Mouse (Mus musculus): Measurements from ENCODE around the gene Unc119b.
A peak's percentile ranks its signal among the peaks of the same experiment; 100 is the strongest.
"Not testable (repeated sequence)": the region's sequence is repeated elsewhere in the genome, so short reads cannot be mapped to it uniquely, and the experiment has no call there.

The Unc119b gene

DNA sequence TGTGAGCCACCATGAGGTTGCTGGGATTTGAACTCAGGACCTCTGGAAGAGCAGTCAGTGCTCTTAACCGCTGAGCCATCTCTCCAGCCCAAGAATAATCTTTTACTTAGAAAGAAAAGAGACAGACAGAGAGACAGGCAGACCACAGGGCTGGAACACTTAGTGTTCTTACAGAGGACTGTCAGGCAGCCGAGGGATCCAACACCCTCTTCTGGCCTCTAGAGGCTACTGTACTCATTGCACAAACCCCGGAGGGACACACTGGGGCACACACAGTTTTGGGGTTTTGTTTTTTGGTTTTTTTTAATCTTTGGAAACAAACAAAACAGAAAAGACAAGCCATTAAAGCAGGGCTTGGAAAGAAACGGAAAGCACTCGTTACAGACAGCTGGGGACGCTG lies 5.4 kb downstream of the Unc119b start:
- no peak for DNase-seq

DNA sequence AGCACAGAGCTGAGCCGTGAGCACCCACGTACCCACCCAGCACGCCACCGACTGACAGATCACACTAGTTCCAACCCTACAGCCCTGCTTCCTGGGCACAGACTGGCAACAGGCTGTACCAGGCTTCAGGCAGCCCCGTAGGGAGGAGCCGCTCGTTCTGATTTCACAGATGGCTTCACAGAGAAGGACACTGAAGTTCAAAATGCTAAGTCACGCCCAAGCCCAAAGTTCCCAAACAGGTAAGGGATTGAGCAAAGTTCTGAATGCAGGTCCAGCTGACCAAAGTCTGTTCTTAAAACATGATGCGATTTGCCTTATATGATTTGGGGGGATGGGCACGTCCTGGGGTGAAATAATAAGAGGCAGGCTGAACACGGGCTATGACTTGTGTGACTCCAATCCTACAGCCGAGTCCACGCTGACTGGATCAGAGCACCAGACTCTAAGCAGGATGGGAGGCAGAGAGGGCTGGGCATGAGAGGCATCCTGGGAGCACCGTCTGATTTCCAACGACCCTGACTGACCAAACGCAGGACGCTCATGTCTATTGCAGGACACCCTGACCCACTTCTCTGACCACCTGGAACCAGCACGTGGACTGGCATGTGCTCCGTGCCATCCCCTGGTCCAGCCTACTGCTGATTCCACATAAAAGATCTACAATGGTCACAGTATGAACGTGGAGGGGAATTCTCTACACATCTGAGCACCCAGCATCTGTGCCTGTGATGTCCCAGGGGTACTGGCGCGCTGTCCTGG lies 7.2 kb downstream of the Unc119b start:
- DNase-seq, result peak; percentile 80 to 86

DNA sequence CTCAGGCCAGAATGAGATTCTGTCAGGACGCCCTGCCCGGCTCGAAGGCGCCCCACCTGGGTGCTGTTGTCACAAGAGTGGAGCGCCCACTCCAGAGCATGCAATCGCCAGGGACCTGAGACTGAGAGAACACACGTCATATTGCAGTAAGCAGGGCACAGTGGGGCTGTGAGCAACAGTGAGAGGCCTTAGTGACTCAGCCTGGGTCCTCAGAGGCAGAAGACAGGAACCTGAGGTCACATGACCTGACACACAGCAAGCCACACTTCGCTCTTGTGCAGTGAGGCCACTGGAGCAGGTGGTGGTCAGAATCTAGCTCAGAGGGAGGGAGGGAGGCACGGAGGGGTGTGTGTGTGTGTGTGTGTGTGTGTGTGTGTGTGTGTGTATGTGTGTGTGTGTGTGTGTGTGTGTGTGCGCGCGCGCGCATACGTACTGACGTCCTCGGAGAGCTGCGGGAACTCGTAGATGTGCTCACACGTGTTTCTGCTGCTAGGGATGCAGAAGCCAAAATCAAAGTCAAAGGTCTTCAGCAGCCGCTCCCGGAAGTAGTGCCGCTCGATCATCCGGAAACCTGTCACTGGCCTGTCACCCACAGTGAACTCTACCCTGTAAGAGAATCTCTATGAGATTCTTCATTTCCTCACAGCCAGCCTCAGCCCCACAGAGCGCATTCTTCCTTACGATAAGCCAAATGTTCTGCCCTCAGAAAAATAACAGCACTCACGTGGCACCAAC lies 8.0 kb downstream of the Unc119b start:
- DNase-seq, result peak in 1 of 2 experiments; percentile 53

DNA sequence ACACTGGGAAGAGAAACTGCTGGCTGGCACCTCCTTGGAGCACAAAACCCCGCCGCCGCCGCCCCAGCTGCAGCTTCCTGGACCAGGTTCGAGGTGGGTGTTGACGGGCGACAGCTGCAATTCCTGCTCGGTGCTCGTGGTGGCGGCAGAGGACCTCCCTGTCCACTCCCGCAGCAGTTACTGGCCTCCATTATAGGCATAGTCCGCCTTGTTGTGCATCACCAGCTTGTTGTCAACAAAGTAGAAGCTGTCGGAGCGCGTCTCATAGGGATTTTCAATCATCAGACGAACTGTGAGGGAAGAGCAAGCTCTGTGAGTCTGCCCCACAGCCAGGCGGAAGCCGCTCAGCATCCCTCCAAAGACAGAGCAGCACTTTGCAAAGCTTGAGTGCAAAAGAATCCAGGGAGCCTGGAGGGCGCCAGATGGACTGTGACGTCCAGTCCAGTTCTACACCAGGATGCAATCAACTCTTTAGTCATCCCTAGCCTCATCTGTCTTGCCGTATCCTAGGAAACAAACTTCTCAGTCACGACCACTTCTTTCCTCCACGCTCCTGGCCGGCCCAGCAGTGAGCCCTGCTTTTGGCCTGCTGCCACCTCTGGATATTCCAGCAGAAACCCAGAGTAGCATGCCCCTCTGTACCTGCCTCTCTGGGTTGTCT lies 9.4 kb downstream of the Unc119b start:
- peak; percentile 87 to 90 for DNase-seq

DNA sequence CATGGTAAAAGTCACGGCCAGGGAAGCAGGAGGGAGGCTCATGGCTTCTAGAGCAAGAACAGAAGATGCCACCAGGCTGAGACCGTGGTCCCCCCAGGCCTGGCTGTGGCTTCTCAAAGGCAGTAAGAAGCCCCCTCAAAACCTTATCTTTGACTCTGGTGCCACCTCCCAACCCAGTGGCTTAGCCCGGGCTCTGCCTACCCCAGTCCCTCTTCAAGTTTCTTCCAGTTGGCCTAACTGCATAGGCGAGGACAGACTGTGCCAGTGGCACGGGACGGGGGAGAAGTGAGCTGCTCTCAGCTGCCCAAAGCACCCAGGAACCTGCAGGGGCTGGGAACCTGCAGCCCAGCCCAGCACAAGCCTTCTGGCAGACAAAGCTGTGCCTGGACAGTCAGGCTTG lies 10.1 kb downstream of the Unc119b start:
- DNase-seq, result no peak

DNA sequence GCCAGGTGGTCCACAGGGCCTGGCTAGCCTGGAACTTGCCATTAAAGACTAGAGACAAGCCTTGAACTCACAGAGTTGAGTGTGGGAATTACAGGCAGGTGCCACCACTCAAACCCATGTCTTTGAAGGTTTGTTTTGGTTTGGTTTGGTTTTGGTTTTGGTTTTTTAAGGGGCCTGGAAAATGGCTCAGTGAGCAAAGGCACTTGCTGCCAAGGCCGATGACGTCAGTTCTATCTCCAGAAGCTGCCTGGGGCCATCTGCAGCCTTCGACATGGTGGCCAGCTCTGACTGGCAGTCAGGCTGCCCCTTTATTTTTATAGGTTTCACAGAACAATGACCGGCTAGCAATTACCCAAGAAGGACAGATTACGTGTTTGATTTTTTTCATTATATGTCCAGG lies 13.8 kb downstream of the Unc119b start:
- no peak for DNase-seq

DNA sequence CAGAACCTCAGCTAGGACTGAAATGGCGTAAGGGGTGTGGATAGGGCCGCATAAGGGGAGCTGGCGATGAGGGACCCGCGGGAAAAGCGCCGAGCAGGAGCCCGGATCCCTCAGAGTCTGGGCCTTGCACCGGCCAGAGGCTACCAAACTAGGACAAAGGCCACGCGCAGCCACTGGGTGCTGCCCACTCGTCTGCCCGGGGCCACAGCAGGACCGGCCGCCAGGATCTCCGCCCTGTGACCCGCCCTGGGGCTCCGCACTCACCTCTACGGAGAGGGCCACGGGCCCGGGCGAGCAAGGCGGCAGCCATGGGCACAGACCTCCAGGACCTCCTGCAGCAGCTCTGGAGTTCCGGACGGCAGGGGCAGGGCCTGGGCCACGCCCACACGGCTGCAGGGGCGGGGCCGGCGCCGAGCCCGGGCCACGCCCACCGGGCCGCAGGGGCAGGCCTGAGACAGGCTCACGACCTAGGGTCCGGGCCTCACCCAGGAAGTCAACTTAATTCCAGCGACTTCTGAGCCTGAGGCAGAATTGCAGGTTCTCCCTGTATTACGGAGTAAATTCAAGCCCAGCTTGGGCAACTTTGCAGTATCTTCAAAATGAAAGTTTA lies 15.7 kb downstream of the Unc119b start, which contains the start of gene Acads:
TSS of gene Acads (minus strand) at position 386 of the 610 bp plus-strand sequence.
- peak; percentile 90 to 92 for DNase-seq

DNA sequence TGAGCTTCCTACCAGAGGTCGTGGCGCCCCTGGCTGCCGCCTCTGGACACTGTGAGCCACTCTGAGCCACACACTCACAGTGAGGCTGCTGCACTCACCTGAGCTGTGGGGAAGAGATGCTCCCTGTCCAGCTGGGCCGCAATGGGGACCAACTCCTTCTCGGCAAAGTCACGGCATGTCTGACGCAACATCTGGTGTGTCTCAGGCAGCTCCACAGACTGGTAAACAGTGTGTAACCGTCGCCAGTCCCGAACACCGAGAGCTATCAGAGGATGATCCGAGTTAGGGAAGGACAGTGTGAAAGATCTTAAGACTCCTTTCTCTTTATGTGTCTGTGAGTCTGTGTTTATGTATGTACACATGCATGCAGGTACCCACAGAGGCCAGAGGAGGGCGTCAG lies 17.3 kb downstream of the Unc119b start:
- no peak for DNase-seq

DNA sequence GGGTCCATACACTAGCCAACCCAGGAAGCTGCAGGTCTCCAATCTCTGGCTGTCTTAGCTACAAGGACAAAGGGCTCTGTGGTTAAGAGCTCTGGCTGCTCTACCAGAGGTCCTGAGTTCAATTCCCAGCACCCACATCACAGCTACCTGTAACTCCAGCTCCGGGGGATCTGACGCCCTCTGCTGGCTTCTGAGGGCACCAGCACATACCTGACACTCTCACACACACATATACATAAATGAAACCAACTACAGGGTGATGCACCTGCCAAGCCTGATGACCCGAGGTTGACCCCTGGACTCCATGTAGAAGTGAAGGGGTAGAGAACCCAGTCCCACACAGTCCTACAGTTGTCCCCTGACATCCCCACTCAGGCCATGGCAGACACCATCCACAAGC lies 18.3 kb downstream of the Unc119b start:
- no peak for DNase-seq

DNA sequence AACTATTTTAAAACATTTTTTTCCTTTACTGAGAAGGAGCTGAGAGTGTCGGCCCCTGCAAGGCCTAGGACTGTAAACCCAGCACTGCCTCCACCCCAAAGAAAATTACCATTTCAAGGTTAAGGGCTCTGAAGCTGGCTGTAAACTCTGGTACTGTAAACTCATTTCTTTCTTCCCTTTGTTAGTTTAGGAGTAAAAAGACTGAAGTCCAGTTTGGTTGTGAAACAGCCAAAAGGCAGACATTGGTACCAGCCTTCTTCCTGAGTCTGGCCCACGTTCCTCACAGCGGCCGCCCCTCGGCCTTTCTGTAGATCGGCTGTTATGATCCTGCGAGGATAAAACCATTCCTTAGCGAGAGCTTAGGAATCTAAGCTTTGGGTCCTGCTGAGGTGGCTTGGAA lies 20.3 kb downstream of the Unc119b start:
- DNase-seq, result no peak

DNA sequence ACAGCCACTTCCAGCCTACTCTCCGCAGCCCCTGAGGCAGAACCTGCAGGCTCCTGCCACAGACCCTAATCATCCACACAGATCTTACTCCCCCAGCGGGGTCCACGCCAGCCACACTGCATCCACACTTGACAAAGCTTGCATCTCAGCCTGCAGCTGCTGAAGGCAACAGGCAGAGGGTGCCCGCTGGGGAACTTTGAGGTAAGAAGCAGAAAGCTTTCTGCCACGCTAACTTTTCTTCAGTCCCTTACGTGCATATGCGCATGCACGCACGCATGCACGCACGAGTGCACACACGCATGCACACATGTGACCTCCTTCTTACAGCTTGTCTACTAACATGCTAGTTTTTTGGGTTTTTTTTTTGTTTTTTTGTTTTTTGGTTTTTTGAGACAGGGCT lies 21.5 kb downstream of the Unc119b start:
- DNase-seq, result no peak

DNA sequence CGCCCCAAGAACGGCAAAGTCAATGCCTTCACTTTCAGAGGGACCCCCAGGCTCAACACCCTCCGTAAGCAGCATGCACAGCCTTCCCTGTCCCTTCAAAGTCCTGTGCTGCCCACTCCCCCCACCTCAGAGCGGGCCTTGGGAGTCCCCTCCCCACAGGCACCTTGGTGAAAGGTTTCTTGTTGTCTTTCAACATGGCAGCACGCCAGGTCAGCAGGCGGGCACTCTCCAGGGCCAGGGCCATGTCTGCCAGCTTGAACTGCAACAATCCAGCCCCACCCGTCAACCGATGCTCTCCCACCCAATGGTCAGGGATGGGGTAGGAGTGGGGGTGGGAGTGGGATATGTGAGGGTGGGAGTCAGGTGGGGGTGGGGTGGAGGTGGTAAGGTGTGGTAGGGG lies 23.6 kb downstream of the Unc119b start:
- DNase-seq, result peak in 1 of 2 experiments; percentile 43

DNA sequence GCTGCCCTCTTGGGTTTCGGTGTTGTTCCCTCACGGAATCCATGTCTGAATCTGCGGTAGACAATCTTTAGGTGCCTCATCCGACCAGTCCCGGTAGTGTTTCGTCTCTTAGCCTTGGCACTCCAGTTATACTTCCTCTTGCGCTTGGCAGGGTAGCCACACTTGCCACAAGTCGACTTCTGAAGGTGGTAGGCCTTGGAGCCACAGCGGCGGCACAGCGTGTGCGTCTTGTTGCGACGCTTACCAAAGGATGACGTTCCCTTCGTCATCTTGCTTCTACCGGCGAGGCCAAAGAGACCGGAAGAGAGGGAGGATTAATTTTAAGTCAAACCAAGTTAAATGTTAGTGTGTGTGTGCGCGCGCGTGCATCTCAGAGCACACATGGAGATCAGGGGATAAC lies 31.5 kb downstream of the Unc119b start:
- not testable (repeated sequence) for DNase-seq

DNA sequence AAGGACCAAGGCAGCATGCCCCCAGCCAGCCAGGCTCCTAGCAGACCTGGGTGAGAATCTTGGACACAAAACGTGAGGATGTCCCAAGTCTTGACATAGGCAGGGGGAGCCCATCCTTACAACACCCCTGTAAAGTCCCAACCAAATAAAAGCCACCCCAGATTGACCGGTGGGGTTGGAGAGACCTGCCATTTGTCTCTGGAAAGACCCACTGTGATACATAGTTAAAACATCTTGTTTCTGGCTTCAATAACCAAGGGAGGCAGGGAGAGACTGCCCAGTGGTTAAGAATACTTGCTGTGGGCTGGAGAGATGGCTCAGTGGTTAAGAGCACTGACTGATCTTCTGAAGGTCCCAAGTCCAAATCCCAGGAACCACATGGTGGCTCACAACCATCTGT lies 32.5 kb downstream of the Unc119b start:
- no peak for DNase-seq

DNA sequence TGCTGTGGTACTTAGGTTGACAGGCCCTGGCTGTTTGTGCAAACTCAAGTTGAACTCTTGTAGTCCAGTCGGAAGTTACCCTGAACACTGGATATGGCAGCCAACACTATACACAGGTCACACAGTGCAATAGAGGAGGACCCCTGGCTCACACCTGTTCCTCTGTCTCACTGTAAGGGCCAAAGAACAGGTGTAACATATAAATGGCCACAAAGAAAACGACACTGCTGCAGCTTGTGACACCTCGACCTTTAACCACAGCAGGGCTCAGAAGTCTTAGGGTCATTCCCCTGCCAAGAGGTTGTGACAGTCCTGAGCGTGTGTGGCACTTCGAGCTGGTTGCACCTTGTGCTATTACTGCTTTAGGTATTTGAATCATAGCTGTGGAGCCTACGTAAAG lies 34.3 kb downstream of the Unc119b start:
- no peak for DNase-seq

DNA sequence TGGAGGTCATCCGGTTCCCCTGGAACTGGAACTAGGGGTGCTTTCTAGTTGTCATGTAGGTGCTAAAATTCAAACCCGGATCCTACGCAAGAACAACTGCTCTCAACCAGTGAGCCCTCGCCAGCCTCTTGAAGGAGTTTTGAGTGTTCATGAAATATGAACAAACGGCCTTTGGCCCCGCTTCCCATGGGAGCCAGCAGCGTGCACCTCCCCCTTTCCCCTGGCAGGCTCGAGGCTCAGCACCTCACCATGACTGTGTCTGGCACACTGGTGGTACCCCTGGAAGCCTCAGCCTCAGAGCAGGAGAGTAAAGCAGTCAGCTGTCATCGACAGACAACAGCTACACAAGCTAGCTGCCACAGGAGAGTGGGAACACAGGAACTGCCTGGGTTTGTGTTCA lies 34.8 kb downstream of the Unc119b start:
- peak in 1 of 2 experiments; percentile 38 for DNase-seq

DNA sequence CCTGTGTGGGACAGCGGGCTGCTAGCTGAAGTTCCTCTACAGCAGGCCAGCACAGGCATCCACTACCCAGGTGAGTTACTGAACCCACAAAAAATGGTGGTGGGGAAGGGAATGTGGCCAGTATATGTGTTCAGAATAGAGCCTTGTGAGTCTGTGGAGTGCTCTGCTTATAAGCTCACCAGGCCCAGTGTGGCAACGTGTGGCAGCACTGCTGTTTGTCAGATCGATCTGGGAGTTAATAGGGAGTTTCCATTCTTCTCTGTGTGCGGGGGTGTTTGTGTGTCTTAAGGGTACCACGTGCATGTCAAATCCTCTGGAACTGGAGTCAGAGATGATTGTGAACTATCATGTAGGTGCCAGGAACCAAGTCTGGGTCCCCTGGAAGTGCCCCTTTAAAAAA lies 35.2 kb downstream of the Unc119b start:
- no peak for DNase-seq

DNA sequence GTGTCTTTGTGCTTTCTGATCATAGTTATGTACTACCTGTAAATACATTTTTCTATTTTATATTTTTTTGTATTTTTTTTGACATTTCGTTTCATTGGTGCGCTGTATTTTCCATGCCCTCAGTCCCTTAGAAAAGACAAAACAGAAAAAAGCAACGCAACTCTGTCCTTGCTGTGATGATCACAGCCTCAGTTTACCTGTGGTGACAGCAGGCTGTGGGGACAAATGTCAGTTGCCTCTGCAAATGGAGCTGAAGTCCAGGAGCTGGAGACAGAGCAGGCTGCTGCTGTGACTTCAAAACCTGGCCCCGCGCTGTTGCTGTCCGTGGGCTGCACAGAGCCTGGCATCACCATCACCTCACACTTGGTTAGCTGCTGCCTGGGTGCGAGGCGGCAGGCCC lies 36.6 kb downstream of the Unc119b start, which contains the start of gene Gm10401:
TSS of gene Gm10401 (minus strand) at position 101 of the 400 bp plus-strand sequence.
- no peak for DNase-seq

DNA sequence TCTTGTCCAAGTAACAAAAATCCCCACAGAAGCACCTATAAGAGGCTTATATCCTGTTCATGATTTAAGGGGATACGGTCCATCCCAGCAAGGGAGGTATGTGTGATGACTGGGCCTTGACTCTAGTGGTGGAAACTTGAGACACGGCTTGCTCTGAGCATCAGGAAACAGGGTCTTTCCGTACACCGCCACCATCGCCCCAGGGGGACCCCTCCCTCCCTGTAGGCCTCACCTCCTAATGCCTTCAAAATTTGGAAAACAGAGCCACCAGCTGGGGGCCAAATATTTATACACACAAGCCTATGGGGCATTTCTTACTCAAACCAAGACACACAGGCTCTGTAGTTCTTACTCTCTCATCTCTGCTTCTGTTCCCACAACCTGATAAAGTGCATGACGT lies 43.0 kb downstream of the Unc119b start:
- no peak for DNase-seq

DNA sequence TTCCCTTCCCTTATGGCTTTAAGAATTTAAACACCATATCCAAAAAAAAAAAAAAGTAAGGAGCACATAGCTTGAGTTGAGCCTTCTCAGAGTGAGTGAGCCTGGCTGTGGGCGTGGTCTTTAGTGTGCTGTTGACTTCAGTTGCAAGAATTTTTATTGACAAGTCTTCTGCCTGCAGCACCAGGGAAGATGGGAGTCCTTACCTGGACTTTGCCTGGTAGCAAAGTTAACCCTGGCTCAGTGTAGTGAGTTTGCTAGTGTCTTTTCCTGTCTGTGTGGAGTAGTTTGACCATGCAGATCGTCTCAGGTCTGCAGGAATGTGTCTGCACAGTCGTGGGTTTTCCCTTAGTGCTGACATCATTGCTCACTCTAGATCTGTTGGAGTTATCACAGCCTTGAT lies 43.8 kb downstream of the Unc119b start:
- DNase-seq, result no peak

DNA sequence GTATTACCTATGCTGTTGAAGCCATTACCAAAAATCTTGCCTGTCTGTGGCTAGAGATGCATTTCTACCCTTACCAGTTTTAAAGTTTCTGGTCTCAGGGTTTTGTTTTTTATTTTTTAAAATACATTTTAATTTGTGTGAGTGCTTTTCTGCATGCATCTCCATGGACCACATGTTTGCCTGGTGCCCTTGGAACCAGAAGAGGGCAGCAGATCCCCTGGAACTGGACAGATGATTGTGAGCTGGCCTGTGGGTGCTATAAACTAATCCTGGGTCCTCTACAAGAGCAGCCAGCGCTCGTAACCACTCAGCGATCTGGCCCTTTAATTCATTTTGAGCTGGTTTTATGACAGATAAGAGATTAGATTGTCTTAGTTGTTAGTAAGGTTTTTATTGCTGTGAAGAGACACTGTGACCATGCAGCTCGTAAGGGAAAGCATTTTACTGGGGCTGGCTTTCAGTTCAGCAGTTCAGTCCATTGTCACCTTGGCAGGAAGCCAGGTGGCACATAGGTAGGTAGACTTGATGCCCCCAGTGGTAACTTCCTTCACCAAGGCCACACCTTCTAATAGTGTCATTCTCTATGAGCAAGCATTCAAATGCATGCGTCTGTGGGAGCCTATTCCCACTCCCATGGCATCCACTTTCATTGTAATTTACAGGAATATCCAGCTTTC lies 45.0 kb downstream of the Unc119b start:
- DNase-seq, result no peak

DNA sequence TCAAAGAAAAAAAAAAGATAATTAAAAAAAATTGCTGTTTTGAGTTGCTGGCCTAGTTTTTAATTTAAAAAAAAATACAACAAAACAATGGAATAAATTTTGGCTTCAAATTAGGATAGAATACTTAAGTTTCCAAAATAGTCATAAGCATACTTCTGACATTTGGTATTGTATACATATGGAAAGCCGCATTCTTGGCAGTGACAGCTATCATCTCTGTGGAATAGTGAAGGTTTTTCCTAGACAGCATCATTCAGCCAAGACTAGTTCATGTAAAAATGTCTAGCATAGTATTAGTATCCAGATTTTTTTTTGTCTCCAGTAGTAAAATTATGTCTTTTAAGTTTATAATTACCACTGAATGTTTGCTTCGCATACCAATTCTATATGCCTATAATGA lies 49.1 kb downstream of the Unc119b start:
- no peak for DNase-seq

DNA sequence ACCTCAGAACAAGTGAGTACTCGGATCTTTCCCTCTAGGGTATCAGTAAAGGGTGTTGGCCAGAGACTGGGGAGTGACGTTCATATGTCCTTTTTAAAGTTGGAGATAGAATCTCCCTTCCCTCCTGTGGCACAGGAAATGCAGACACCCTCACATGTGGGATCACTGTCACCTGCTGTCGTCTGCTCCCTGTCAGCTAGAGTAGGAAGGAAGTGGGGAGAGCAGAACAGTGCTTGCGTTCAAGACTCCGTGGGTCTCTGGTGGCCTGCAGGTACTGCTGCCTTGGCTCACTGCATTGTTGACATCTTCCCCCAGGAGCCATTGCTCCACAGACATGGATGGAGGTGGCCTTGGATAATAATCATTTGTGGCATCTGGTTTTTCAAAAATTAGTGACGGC lies 51.3 kb downstream of the Unc119b start:
- no peak for DNase-seq

Measured in kidney, postnatal 36 days (tissue).